Mouse (Mus musculus): ENCODE measurements around the gene B830017H08Rik. TPM values are rescaled to one million over a fixed set of nuclear protein-coding genes. Genes with fewer than 3 reads are reported as not detected.

B830017H08Rik gene
- polyA plus RNA-seq, 1 experiment from 2014 or later: not detected

DNA sequence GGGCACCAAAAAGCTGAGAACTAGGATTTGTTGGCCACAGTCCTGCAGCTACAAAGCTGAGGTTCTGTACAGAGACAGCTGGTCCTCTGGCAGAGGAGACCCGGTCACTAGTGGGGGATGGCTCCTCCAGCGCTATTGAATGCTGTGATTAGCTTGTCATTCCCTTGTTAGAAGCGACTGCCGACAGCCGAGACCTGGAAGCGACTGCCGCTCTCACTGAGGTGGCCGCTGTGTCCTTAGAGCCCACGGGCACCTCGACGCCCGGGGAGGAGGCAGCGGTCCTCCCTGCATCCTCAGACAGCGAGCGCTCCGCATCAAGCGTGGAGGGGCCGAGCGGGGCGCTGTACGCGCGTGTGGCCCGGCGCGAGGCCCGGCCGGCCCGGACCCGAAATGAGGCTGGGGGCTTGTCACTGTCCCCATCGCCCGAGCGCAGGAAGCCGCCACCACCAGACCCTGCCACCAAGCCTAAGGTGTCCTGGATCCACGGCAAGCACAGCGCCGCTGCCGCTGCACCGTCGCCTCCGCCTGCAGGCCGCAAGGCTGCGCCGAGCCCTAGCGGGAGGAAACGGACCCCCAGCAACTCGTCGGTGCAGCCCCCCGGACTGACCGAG lies 26.2 kb upstream of the B830017H08Rik start:
- Histone ChIP-seq H3K27me3 (replicated peaks; ENCODE audit: control insufficient read depth, insufficient read depth, low read length) (peaks cover 60% of the 10 kb centered on the region), H3K4me3 (ENCODE audit: low read depth, low read length) (peak overlapping the region; percentile 36), H3K9me3 (ENCODE audit: control insufficient read depth) (no peaks in the 10 kb centered on the region), H3K4me1 (replicated peaks; ENCODE audit: control insufficient read depth, insufficient read depth, low read length) (0 out of 2 replicates have a peak, but pooled peaks cover 8% of the 10 kb centered on the region), H3K27ac (ENCODE audit: low read depth, low read length) (no peak overlapping the region), H3K36me3 (ENCODE audit: control insufficient read depth, insufficient read depth) (0 out of 2 replicates have a peak, but pooled peaks cover 4% of the 10 kb centered on the region), H3K9ac (ENCODE audit: low read depth, low read length) (peak overlapping the region; percentile 17; the same call in 1 of the 2 replicates), H3K4me2 (replicated peaks; ENCODE audit: low read depth) (peak overlapping the region; percentile 87)
- ATAC-seq: no peak
- no peak for TF ChIP-seq CTCF (IDR thresholded peaks at IDR 0.05; ENCODE audit: low read depth)
- 19% methylated on average over 50 of the region's 50 CpGs for WGBS

DNA sequence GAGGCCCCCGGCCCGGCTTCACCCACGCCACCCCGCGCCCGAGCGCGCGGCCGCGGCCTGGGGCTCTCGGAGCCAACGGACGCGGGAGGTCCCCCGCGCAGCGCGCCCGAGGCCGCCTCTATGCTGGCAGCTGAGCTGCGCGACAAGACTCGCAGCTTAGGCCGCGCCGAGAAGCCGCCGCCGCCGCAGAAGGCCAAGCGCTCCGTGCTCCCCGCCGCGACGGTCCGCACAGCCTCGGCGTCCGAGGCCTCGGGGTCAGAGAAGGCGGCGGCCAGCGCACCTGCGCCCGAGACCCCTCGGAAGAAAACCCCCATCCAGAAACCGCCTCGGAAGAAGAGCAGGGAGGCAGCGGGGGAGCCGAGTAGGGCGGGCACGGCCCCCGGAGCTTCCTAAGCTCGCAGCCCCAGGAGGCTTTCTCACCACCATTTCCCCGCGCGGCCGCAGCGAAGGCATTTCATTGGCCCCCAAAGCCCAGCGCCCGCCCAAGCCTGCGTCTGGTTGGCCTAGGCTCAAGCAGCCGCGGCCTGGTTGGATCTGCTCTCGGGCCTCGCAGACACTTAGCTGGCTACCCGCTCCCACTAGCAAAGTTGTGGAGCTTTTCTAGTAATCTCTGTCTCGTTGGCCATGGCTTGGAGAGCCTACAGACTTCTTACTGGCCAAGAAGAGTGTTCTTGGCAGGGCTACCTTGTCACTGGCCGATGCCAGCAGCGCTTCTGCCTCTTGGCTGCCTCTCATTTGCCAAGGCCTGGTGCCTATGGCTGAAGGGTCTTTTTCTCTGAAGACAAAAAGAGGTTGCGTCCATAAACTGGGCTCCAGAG lies 25.5 kb upstream of the B830017H08Rik start:
- Histone ChIP-seq H3K4me2 (replicated peaks; ENCODE audit: low read depth) (peak overlapping the region; percentile 87), H3K9ac (ENCODE audit: low read depth, low read length) (0 out of 2 replicates have a peak overlapping the region, but pooled peaks have one; percentile 17), H3K9me3 (ENCODE audit: control insufficient read depth) (no peaks in the 10 kb centered on the region), H3K27me3 (replicated peaks; ENCODE audit: control insufficient read depth, insufficient read depth, low read length) (peaks cover 52% of the 10 kb centered on the region), H3K27ac (ENCODE audit: low read depth, low read length) (no peak overlapping the region), H3K36me3 (ENCODE audit: control insufficient read depth, insufficient read depth) (0 out of 2 replicates have a peak, but pooled peaks cover 4% of the 10 kb centered on the region), H3K4me3 (ENCODE audit: low read depth, low read length) (peak overlapping the region; percentile 36), H3K4me1 (replicated peaks; ENCODE audit: control insufficient read depth, insufficient read depth, low read length) (0 out of 2 replicates have a peak, but pooled peaks cover 8% of the 10 kb centered on the region)
- peak; percentile 53; the same call in 1 of the 2 replicates for ATAC-seq
- TF ChIP-seq CTCF (IDR thresholded peaks at IDR 0.05; ENCODE audit: low read depth): no peak
- 15% methylated on average over 73 of the region's 73 CpGs for WGBS

DNA sequence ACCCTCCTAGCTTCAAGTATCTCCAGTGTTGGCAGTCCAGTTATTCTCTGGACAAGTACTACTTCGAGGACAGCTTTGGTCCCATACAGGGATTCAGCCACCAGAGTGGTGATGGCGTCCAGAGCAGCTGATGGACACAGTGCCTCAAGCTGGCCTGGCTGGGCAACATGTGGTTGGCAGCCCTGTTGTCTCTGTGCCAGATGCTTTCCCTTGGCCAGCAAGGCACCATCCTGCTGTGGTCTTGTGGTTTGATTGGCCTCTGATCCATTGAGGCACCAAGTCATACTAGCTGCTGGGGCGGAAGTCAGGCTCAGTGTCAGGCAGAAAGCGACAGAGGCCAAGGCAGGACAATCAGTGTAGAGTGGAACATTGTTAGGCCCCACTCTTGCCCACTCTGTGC lies 23.8 kb upstream of the B830017H08Rik start:
- peaks cover 43% of the 10 kb centered on the region for H3K27me3 ChIP-seq (replicated peaks; ENCODE audit: control insufficient read depth, insufficient read depth, low read length)
- 0 out of 2 replicates have a peak, but pooled peaks cover 4% of the 10 kb centered on the region for H3K36me3 ChIP-seq (ENCODE audit: control insufficient read depth, insufficient read depth)
- no peak for TF ChIP-seq CTCF (IDR thresholded peaks at IDR 0.05; ENCODE audit: low read depth)
- no peak overlapping the region for H3K9ac ChIP-seq (ENCODE audit: low read depth, low read length)
- no peaks in the 10 kb centered on the region for H3K9me3 ChIP-seq (ENCODE audit: control insufficient read depth)
- WGBS: 82% methylated on average over 4 of the region's 4 CpGs
- H3K4me3 ChIP-seq (ENCODE audit: low read depth, low read length): no peak overlapping the region
- H3K27ac ChIP-seq (ENCODE audit: low read depth, low read length): no peak overlapping the region
- no peak overlapping the region for H3K4me2 ChIP-seq (replicated peaks; ENCODE audit: low read depth)
- ATAC-seq: no peak
- H3K4me1 ChIP-seq (replicated peaks; ENCODE audit: control insufficient read depth, insufficient read depth, low read length): 0 out of 2 replicates have a peak, but pooled peaks cover 7% of the 10 kb centered on the region

DNA sequence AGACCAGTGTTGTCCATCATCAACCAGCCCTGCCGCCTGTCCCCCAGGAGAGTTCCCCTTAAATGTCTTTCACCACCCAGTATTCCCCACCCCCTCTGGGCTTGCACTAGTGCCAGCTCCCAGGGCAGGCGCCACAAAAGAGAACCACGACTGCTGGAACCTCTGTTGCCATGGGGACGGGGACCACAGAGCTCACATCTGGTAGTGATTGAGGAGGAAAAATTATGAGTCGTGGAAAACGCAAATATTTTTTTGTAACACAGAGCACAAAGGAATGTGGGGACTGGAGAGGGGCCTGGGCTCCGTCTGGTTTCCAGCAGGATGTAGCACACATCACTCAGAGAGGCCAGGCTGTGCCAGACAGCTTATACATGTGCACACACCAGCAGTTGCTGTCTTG lies 23.2 kb upstream of the B830017H08Rik start:
- Histone ChIP-seq H3K36me3 (ENCODE audit: control insufficient read depth, insufficient read depth) (0 out of 2 replicates have a peak, but pooled peaks cover 4% of the 10 kb centered on the region), H3K4me1 (replicated peaks; ENCODE audit: control insufficient read depth, insufficient read depth, low read length) (0 out of 2 replicates have a peak, but pooled peaks cover 2% of the 10 kb centered on the region), H3K9ac (ENCODE audit: low read depth, low read length) (no peak overlapping the region), H3K27me3 (replicated peaks; ENCODE audit: control insufficient read depth, insufficient read depth, low read length) (peaks cover 38% of the 10 kb centered on the region), H3K9me3 (ENCODE audit: control insufficient read depth) (no peaks in the 10 kb centered on the region), H3K4me3 (ENCODE audit: low read depth, low read length) (no peak overlapping the region), H3K27ac (ENCODE audit: low read depth, low read length) (no peak overlapping the region), H3K4me2 (replicated peaks; ENCODE audit: low read depth) (no peak overlapping the region)
- WGBS: 46% methylated on average over 7 of the region's 7 CpGs
- no peak for ATAC-seq
- no peak for TF ChIP-seq CTCF (IDR thresholded peaks at IDR 0.05; ENCODE audit: low read depth)

DNA sequence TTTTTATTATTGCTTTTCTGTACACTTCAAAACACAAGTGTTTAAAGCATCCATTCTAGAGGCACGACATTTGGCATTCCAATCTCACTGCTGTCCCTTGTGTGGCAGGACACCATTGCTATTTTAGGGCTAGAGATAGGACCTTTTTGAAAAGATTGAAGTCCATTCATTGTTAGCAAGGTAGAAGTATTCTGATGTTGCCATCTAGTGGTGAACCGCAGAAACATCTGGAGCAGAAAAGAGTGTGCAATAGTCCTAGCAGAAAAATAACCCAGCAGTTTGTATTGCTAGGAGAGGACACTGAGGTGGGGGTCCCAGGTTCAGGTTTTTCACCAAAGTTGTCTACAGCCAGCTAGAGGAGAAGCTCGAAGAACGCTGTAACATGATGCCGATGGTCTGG lies 20.8 kb upstream of the B830017H08Rik start:
- TF ChIP-seq CTCF (IDR thresholded peaks at IDR 0.05; ENCODE audit: low read depth): peak; percentile 87
- Histone ChIP-seq H3K27me3 (replicated peaks; ENCODE audit: control insufficient read depth, insufficient read depth, low read length) (peaks cover 18% of the 10 kb centered on the region), H3K4me2 (replicated peaks; ENCODE audit: low read depth) (no peak overlapping the region), H3K9me3 (ENCODE audit: control insufficient read depth) (no peaks in the 10 kb centered on the region), H3K27ac (ENCODE audit: low read depth, low read length) (no peak overlapping the region), H3K9ac (ENCODE audit: low read depth, low read length) (no peak overlapping the region), H3K4me1 (replicated peaks; ENCODE audit: control insufficient read depth, insufficient read depth, low read length) (no peaks in the 10 kb centered on the region; the same call in 1 of the 2 replicates), H3K36me3 (ENCODE audit: control insufficient read depth, insufficient read depth) (no peaks in the 10 kb centered on the region), H3K4me3 (ENCODE audit: low read depth, low read length) (no peak overlapping the region)
- 5% methylated on average over 5 of the region's 5 CpGs for WGBS
- ATAC-seq: no peak

DNA sequence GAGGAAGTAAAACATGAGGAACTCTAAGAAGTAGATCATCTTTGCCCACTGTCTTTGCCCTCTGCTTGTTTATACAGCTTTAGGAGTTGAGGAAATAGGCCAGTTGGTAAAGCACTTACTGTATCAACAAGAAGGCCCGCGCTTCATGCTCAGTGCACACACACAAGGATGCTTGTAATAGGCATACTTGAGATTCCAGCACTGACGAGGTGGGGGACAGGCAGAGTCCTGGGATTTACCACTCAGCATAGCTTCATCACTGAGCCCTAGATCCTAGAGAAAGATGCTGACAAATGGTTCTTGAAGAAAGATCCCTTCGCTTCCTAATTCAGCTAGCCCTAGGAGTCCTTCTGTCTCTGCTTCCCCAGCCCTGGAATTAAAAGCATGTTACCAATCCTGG lies 19.7 kb upstream of the B830017H08Rik start:
- no peak for TF ChIP-seq CTCF (IDR thresholded peaks at IDR 0.05; ENCODE audit: low read depth)
- H3K27me3 ChIP-seq (replicated peaks; ENCODE audit: control insufficient read depth, insufficient read depth, low read length): peaks cover 15% of the 10 kb centered on the region
- WGBS: 37% methylated on average over 4 of the region's 4 CpGs
- no peak for ATAC-seq
- no peak overlapping the region for H3K9ac ChIP-seq (ENCODE audit: low read depth, low read length)
- H3K27ac ChIP-seq (ENCODE audit: low read depth, low read length): no peak overlapping the region
- no peak overlapping the region for H3K4me3 ChIP-seq (ENCODE audit: low read depth, low read length)
- no peaks in the 10 kb centered on the region for H3K9me3 ChIP-seq (ENCODE audit: control insufficient read depth)
- H3K4me1 ChIP-seq (replicated peaks; ENCODE audit: control insufficient read depth, insufficient read depth, low read length): no peaks in the 10 kb centered on the region; the same call in 1 of the 2 replicates
- no peaks in the 10 kb centered on the region for H3K36me3 ChIP-seq (ENCODE audit: control insufficient read depth, insufficient read depth)
- H3K4me2 ChIP-seq (replicated peaks; ENCODE audit: low read depth): no peak overlapping the region

Measured in intestine, postnatal 0 days (tissue).